Mouse (Mus musculus): ENCODE results near the gene B230219D22Rik. TPM values are rescaled to one million over a fixed set of nuclear protein-coding genes. Genes with fewer than 3 reads are reported as not detected.

B230219D22Rik gene
- polyA plus RNA-seq, 1 experiment from 2014 or later, result 66.4 TPM

GRCm38 (mm10) chr13:55715167-55715512 is 22.2 kb downstream of the B230219D22Rik start:
- peak overlapping the region; percentile 67 for H3K4me2 ChIP-seq (ENCODE audit: low read length)
- ATAC-seq (replicated peaks; ENCODE audit: low FRiP score, low TSS enrichment, low read depth) (0 out of 2 replicates have a peak, but pooled peaks have one; percentile 1), DNase-seq (ENCODE audit: low spot score) (no peak)
- H3K27ac ChIP-seq (ENCODE audit: low read depth), result peak overlapping the region; percentile 66
- no peaks in the 10 kb centered on the region for H3K27me3 ChIP-seq (replicated peaks; ENCODE audit: control insufficient read depth, insufficient read depth, low read length)
- H3K9me3 ChIP-seq (ENCODE audit: control insufficient read depth, low read length), result no peaks in the 10 kb centered on the region
- peaks cover 22% of the 10 kb centered on the region for H3K36me3 ChIP-seq (ENCODE audit: control insufficient read depth, insufficient read depth, low read length)
- H3K9ac ChIP-seq (ENCODE audit: low read length), result peak overlapping the region; percentile 80
- H3K4me1 ChIP-seq (replicated peaks; ENCODE audit: control insufficient read depth, insufficient read depth, low read length), result peaks cover 5% of the 10 kb centered on the region; the same call in 1 of the 2 replicates
- 11% methylated on average over 5 of the region's 5 CpGs for WGBS
- H3K4me3 ChIP-seq (ENCODE audit: low read depth, low read length), result peak overlapping the region; percentile 70

- Histone ChIP-seq H3K4me1 (replicated peaks; ENCODE audit: control insufficient read depth, insufficient read depth, low read length) (peaks cover 5% of the 10 kb centered on the region; the same call in 1 of the 2 replicates), H3K4me2 (ENCODE audit: low read length) (no peak overlapping the region)
- no peak for ATAC-seq (replicated peaks; ENCODE audit: low FRiP score, low TSS enrichment, low read depth)
Observed at GRCm38 (mm10) chr13:55715908-55716510, 23.1 kb downstream of the B230219D22Rik start.

GRCm38 (mm10) chr13:55721516-55721915 is 28.6 kb downstream of the B230219D22Rik start:
- no peaks in the 10 kb centered on the region for H3K4me1 ChIP-seq (replicated peaks; ENCODE audit: control insufficient read depth, insufficient read depth, low read length)
- H3K27ac ChIP-seq (ENCODE audit: low read depth), result no peak overlapping the region
- H3K27me3 ChIP-seq (replicated peaks; ENCODE audit: control insufficient read depth, insufficient read depth, low read length), result no peaks in the 10 kb centered on the region
- DNase-seq (ENCODE audit: low spot score) (no peak), ATAC-seq (replicated peaks; ENCODE audit: low FRiP score, low TSS enrichment, low read depth) (no peak)
- H3K9ac ChIP-seq (ENCODE audit: low read length), result no peak overlapping the region
- H3K36me3 ChIP-seq (ENCODE audit: control insufficient read depth, insufficient read depth, low read length), result peaks cover 76% of the 10 kb centered on the region
- H3K4me2 ChIP-seq (ENCODE audit: low read length), result no peak overlapping the region
- H3K9me3 ChIP-seq (ENCODE audit: control insufficient read depth, low read length), result no peaks in the 10 kb centered on the region
- H3K4me3 ChIP-seq (ENCODE audit: low read depth, low read length), result no peak overlapping the region
- 85% methylated on average over 8 of the region's 8 CpGs for WGBS

More at GRCm38 (mm10) chr13:55715908-55716510, 23.1 kb downstream of the B230219D22Rik start:
- Histone ChIP-seq H3K27me3 (replicated peaks; ENCODE audit: control insufficient read depth, insufficient read depth, low read length) (no peaks in the 10 kb centered on the region), H3K36me3 (ENCODE audit: control insufficient read depth, insufficient read depth, low read length) (peaks cover 28% of the 10 kb centered on the region), H3K9me3 (ENCODE audit: control insufficient read depth, low read length) (no peaks in the 10 kb centered on the region), H3K27ac (ENCODE audit: low read depth) (no peak overlapping the region), H3K4me3 (ENCODE audit: low read depth, low read length) (no peak overlapping the region), H3K9ac (ENCODE audit: low read length) (no peak overlapping the region)
- DNase-seq (ENCODE audit: low spot score), result no peak
- WGBS, result 84% methylated on average over 7 of the region's 7 CpGs

GRCm38 (mm10) chr13:55721995-55722394 is 29.1 kb downstream of the B230219D22Rik start:
- Histone ChIP-seq H3K4me3 (ENCODE audit: low read depth, low read length) (no peak overlapping the region), H3K27ac (ENCODE audit: low read depth) (no peak overlapping the region), H3K9me3 (ENCODE audit: control insufficient read depth, low read length) (no peaks in the 10 kb centered on the region), H3K27me3 (replicated peaks; ENCODE audit: control insufficient read depth, insufficient read depth, low read length) (no peaks in the 10 kb centered on the region), H3K9ac (ENCODE audit: low read length) (no peak overlapping the region), H3K36me3 (ENCODE audit: control insufficient read depth, insufficient read depth, low read length) (peaks cover 76% of the 10 kb centered on the region), H3K4me1 (replicated peaks; ENCODE audit: control insufficient read depth, insufficient read depth, low read length) (no peaks in the 10 kb centered on the region), H3K4me2 (ENCODE audit: low read length) (no peak overlapping the region)
- no peak for DNase-seq (ENCODE audit: low spot score)
- ATAC-seq (replicated peaks; ENCODE audit: low FRiP score, low TSS enrichment, low read depth), result no peak
- 95% methylated on average over 2 of the region's 2 CpGs for WGBS

- H3K27ac ChIP-seq (ENCODE audit: low read depth), result peak overlapping the region; percentile 97
- H3K36me3 ChIP-seq (ENCODE audit: control insufficient read depth, insufficient read depth, low read length), result peaks cover 42% of the 10 kb centered on the region
- 6% methylated on average over 4 of the region's 4 CpGs for WGBS
- DNase-seq (ENCODE audit: low spot score), result no peak
- H3K27me3 ChIP-seq (replicated peaks; ENCODE audit: control insufficient read depth, insufficient read depth, low read length), result no peaks in the 10 kb centered on the region
- H3K4me3 ChIP-seq (ENCODE audit: low read depth, low read length), result peak overlapping the region; percentile 68
- ATAC-seq (replicated peaks; ENCODE audit: low FRiP score, low TSS enrichment, low read depth), result no peak
- H3K4me2 ChIP-seq (ENCODE audit: low read length), result peak overlapping the region; percentile 69
- no peaks in the 10 kb centered on the region for H3K4me1 ChIP-seq (replicated peaks; ENCODE audit: control insufficient read depth, insufficient read depth, low read length)
- H3K9ac ChIP-seq (ENCODE audit: low read length), result peak overlapping the region; percentile 70
- no peaks in the 10 kb centered on the region for H3K9me3 ChIP-seq (ENCODE audit: control insufficient read depth, low read length)
Observed at GRCm38 (mm10) chr13:55726598-55727119, 33.7 kb downstream of the B230219D22Rik start.

- Histone ChIP-seq H3K27me3 (replicated peaks; ENCODE audit: control insufficient read depth, insufficient read depth, low read length) (no peaks in the 10 kb centered on the region), H3K4me1 (replicated peaks; ENCODE audit: control insufficient read depth, insufficient read depth, low read length) (no peaks in the 10 kb centered on the region), H3K9me3 (ENCODE audit: control insufficient read depth, low read length) (no peaks in the 10 kb centered on the region), H3K9ac (ENCODE audit: low read length) (peak within 1 kb of the TSS; percentile 70), H3K36me3 (ENCODE audit: control insufficient read depth, insufficient read depth, low read length) (peaks cover 37% of the 10 kb centered on the region), H3K4me2 (ENCODE audit: low read length) (peak within 1 kb of the TSS; percentile 69), H3K27ac (ENCODE audit: low read depth) (peak within 1 kb of the TSS; percentile 97), H3K4me3 (ENCODE audit: low read depth, low read length) (peak within 1 kb of the TSS; percentile 68)
- DNase-seq (ENCODE audit: low spot score) (peak; percentile 92), ATAC-seq (replicated peaks; ENCODE audit: low FRiP score, low TSS enrichment, low read depth) (peak; percentile 91)
- under 1% methylated on average over 73 of the region's 73 CpGs for WGBS
Observed at GRCm38 (mm10) chr13:55727120-55727838, 34.4 kb downstream of the B230219D22Rik start, which contains the start of gene Pcbd2. Gene Pcbd2, plus strand, starts transcription at chr13:55727368.

- ATAC-seq (replicated peaks; ENCODE audit: low FRiP score, low TSS enrichment, low read depth) (peak; percentile 77), DNase-seq (ENCODE audit: low spot score) (peak; percentile 89)
- Histone ChIP-seq H3K4me3 (ENCODE audit: low read depth, low read length) (peak overlapping the region; percentile 68), H3K9ac (ENCODE audit: low read length) (peak overlapping the region; percentile 70), H3K9me3 (ENCODE audit: control insufficient read depth, low read length) (no peaks in the 10 kb centered on the region), H3K27me3 (replicated peaks; ENCODE audit: control insufficient read depth, insufficient read depth, low read length) (no peaks in the 10 kb centered on the region), H3K4me1 (replicated peaks; ENCODE audit: control insufficient read depth, insufficient read depth, low read length) (no peaks in the 10 kb centered on the region), H3K27ac (ENCODE audit: low read depth) (peak overlapping the region; percentile 97), H3K4me2 (ENCODE audit: low read length) (peak overlapping the region; percentile 69), H3K36me3 (ENCODE audit: control insufficient read depth, insufficient read depth, low read length) (peaks cover 32% of the 10 kb centered on the region)
- WGBS, result 3% methylated on average over 19 of the region's 19 CpGs
Observed at GRCm38 (mm10) chr13:55727839-55728238, 34.9 kb downstream of the B230219D22Rik start.

- H3K9ac ChIP-seq (ENCODE audit: low read length), result no peak overlapping the region
- no peaks in the 10 kb centered on the region for H3K9me3 ChIP-seq (ENCODE audit: control insufficient read depth, low read length)
- H3K4me1 ChIP-seq (replicated peaks; ENCODE audit: control insufficient read depth, insufficient read depth, low read length), result no peaks in the 10 kb centered on the region
- H3K4me3 ChIP-seq (ENCODE audit: low read depth, low read length), result no peak overlapping the region
- no peak for DNase-seq (ENCODE audit: low spot score)
- H3K27ac ChIP-seq (ENCODE audit: low read depth), result no peak overlapping the region
- 87% methylated on average over 7 of the region's 7 CpGs for WGBS
- no peak overlapping the region for H3K4me2 ChIP-seq (ENCODE audit: low read length)
- H3K36me3 ChIP-seq (ENCODE audit: control insufficient read depth, insufficient read depth, low read length), result peaks cover 7% of the 10 kb centered on the region
- ATAC-seq (replicated peaks; ENCODE audit: low FRiP score, low TSS enrichment, low read depth), result no peak
- H3K27me3 ChIP-seq (replicated peaks; ENCODE audit: control insufficient read depth, insufficient read depth, low read length), result no peaks in the 10 kb centered on the region
Observed at GRCm38 (mm10) chr13:55730716-55731115, 37.8 kb downstream of the B230219D22Rik start.

Measured in intestine, embryonic 14.5 days (tissue).